Mouse (Mus musculus) MEL-GATA-1-ER (cell line): Measurements from ENCODE around the gene Iscu.

Source experiments
- DNase-seq: peaks from one replicate; pipeline ENCODE4 v3.0.0-alpha.2; 2012; ENCODE audit warnings: low read depth; ENCODE audit errors: extremely low read depth

The Iscu gene

DNA sequence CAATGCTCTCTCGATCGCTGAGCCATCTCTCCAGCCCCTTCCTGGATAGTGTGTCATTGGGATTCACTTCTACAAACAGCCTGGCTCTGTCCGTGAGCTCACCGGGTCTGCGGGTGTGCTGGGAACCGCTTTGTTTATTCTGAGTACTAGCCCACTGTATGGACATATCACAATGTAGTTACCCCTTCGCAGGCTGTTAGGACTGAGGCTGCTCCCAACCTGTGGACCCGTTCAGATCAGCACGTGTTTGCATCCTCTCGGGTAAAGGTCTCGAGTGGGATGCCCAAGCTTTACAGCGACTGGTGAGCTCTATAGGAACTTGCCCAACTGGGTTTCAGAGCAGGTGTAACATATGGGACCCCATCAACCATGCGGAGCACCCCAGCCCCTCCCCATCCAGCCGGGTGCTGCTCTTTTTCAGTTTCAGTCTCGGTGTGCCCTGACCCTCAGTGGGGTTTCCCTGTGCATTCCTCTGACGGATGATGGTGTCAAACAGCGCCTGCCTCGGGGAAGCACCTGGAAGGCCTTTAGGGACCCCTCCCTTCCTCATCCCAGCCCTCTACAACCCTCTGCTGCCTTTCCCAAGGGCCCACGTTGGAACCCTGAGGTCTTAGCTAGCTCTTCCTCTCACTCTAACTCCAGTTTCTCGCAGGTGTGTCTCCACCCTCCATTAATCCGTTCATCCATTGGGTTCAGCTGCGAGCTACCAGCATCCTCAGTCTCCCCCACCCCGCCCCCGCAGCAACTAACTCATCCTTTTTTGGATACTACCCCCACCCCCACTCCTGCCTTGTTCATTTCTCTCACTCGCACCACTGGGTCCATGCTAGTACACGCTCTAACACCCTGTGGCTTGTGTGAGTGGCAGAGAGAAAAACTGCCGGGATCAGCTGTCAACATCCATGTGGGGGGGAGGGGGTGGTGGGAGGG, 41.8 kb downstream of the Iscu start:
- DNase-seq, result no peak

DNA sequence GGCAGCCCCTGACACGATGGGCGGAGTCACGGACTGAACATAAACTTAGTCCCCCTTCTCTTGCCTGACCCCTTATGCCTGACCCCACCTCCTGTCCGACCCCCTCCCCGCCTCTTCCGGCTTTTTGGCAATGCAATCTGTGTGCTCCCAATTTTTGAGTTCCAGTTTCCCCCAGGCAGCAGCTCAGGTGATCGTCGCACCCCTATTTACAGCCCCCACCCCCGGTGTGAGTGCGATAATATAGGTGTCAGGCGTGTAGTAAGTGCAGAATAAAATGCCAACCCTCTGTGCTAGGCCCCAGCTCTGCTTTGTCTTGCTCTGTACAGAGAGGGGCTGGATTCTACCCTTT, 42.5 kb downstream of the Iscu start:
- DNase-seq, result no peak

DNA sequence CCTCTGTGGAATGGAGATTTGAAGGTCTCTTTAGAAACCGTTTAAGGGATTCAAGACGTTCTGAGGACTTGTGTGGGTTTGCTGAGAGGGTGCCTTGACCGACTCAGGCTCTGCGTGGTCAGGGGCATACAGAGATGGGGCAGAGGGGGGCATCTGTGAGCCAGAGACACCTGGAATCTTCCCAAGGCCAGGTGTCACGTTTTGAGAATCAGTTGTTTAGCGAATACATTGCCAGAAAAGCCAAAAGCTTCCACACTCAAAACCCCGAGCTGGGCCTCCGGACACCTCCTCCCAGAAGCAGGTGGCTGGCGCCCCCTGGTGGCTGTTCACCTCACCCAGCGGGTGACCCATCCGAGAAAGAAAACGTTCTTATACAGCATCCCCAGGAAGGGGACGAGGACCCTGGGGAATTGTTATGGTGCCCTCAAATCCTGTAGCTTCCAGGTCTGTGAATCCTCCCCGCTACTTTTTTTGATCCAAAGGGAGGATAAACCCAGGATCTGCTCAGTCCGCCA, 43.1 kb downstream of the Iscu start:
- DNase-seq, result peak; percentile 26

GRCm38 (mm10) chr5:113818572-113818971, 46.0 kb downstream of the Iscu start:
- DNase-seq, result no peak

- DNase-seq, result no peak
These were observed 51.7 kb downstream of the Iscu start for GRCm38 (mm10) chr5:113824228-113824627.

DNA sequence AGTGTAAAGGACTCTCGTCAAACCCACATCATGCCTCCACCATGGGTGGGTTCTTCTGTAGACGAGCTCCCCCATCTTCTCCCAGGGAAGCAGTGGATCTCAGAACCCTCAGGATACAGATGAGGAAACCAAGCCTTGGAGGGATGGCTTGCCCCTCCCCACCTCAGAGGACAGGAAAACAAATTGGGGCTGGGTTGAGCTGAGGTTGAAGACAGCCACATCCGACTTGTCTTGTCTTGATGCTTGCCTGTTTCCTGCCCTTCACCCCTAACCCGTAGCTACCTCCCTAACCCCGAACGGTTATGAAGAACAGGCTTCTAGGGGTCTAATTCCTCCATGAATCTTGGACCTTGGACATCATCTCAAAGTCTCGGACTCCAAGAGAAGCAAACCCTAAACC, 53.0 kb downstream of the Iscu start:
- no peak for DNase-seq

DNA sequence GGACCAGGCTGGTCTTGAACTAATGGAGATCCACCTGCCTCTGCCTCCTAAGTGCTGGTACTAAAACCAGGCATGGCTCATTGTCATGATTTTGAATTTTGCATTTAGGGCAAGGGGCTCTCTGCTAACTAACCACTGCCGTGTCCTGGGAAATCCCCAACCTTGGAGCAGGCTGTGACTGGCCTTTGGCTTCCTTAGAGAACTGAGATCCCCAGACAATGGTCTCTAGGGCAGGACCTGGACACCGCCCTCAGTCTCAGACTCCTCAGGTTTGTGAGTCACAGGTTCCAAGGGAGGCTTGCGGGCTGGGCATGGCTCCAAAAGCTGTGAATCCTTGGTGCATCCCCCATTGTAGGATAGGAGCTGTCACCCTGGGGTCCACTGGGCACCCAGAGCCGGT, 54.1 kb downstream of the Iscu start:
- DNase-seq, result no peak
